Mouse (Mus musculus) heart, embryonic 11.5 days (tissue): ENCODE data around the gene Fbxl15. TPM values are rescaled to one million over a fixed set of nuclear protein-coding genes. Genes with fewer than 3 reads are reported as not detected.

ENCODE experiments used
- ATAC-seq: fragments of 200-750 bp; cut with Nextera tagmentation; replicated peaks from 2 replicates; pipeline ENCODE4 v1.8.0; 2017; ENCODE audit warnings: moderate library complexity; ENCODE audit not compliant: insufficient number of reproducible peaks, low FRiP score, low TSS enrichment
- H3K27ac ChIP-seq: fragments of 300-500 bp; sonication (generic); 2 replicates; pipeline ENCODE4 v1.5.1; 2014; ENCODE audit warnings: mild to moderate bottlenecking, low read depth, low read length
- H3K27me3 ChIP-seq: fragments of 300-500 bp; sonication (generic); 2 replicates; pipeline ENCODE4 v1.6.1; 2014; ENCODE audit warnings: mild to moderate bottlenecking, low read length, mixed read lengths; ENCODE audit not compliant: control insufficient read depth, insufficient read depth
- H3K36me3 ChIP-seq: fragments of 300-500 bp; sonication (generic); 2 replicates; pipeline ENCODE4 v1.6.1; 2014; ENCODE audit warnings: mild to moderate bottlenecking, low read length, moderate library complexity, mixed read lengths; ENCODE audit not compliant: control insufficient read depth, insufficient read depth
- H3K4me1 ChIP-seq: fragments of 300-500 bp; sonication (generic); 2 replicates; pipeline ENCODE4 v1.6.1; 2014; ENCODE audit warnings: low read length; ENCODE audit not compliant: control insufficient read depth, insufficient read depth
- H3K4me2 ChIP-seq: fragments of 300-500 bp; sonication (generic); 2 replicates; pipeline ENCODE4 v1.6.1; 2014; ENCODE audit warnings: mild to moderate bottlenecking, moderate library complexity
- H3K4me3 ChIP-seq: fragments of 300-500 bp; sonication (generic); 2 replicates; pipeline ENCODE4 v1.5.1; 2014; ENCODE audit warnings: low read depth, low read length
- H3K9ac ChIP-seq: fragments of 300-500 bp; sonication (generic); 2 replicates; pipeline ENCODE4 v1.6.1; 2014; ENCODE audit warnings: mild to moderate bottlenecking, low read depth, low read length, moderate library complexity
- H3K9me3 ChIP-seq: fragments of 300-500 bp; sonication (generic); replicated peaks from 2 replicates; pipeline ENCODE4 v1.6.1; 2016; ENCODE audit warnings: low read length; ENCODE audit not compliant: control insufficient read depth
- WGBS: fragments of 180-500 bp; shearing (Covaris S2); extraction: QIAGEN DNeasy Blood & Tissue Kit; methylation state at CpG from one replicate; pipeline ENCODE4 v1.1.7; 2014; ENCODE audit not compliant: insufficient replicate concordance; 5-methylcytosine and 5-hydroxymethylcytosine counted together
- polyA plus RNA-seq: library from polyadenylated mRNA; unstranded; fragments of >200 nt; fragmentation: Nextera tagmentation; extraction: Ambion mirVana; gene quantifications from 2 replicates; pipeline ENCODE4 v1.2.1, GENCODE M21; 2014

The Fbxl15 gene
- polyA plus RNA-seq, 1 experiment from 2014 or later, result 9.7 TPM

DNA sequence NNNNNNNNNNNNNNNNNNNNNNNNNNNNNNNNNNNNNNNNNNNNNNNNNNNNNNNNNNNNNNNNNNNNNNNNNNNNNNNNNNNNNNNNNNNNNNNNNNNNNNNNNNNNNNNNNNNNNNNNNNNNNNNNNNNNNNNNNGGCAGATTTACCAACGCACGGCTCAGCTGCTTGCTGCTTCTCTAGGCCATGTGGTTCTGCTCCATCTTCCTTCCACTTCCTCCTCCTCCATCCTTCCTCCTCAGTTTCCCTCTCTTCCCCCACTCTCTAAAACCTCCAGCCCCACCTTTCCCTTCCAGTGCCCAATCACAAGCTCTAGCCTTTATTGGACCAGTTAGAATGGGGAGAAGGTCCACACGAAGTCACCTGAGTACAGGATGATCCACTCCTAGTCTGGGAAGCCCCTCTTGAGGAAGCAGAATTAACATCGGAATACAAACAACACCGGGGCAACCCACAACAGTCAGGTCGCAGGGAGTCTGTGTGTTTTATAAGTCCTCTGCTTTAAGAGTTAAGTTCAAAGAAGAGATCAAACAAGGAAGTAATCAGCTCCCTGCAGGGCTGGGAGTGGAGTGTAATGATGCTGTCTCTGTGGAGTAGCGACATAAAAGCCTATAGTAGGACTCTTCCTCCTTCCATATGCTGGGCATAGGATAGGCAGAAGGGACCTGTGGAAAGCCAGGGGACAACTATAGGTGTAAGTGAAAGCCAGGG lies 16.9 kb downstream of the Fbxl15 start:
- no peak overlapping the region for H3K4me2 ChIP-seq
- no peak overlapping the region for H3K9ac ChIP-seq
- peaks cover 11% of the 10 kb centered on the region; the same call in 1 of the 2 replicates for H3K4me1 ChIP-seq
- H3K36me3 ChIP-seq, result no peaks in the 10 kb centered on the region
- no peak overlapping the region for H3K4me3 ChIP-seq
- H3K9me3 ChIP-seq, result no peaks in the 10 kb centered on the region
- WGBS, result 17% methylated on average over 7 of the region's 7 CpGs
- no peak for ATAC-seq
- peaks cover 26% of the 10 kb centered on the region for H3K27me3 ChIP-seq
- H3K27ac ChIP-seq, result no peak overlapping the region

DNA sequence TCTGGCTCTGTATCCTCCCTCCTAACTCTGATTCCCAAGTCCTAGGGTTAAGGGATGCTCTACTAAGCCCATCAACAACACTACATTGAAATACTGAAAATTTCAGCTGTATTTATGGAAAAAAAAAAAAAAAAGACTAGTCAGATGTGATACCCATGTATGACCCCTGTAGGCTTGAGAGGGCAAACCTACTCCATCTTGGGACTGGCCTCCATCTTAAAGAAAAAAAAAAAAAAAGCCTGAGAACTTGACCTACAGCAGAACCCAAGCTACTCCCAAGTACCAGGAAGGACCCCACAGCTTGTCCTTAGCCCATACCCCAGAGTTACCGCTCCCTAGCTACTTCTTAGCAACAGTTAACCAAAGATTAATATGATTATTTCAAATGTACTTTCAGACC lies 19.2 kb downstream of the Fbxl15 start:
- Histone ChIP-seq H3K27me3 (peaks cover 38% of the 10 kb centered on the region), H3K4me3 (no peak overlapping the region), H3K27ac (no peak overlapping the region), H3K9me3 (no peaks in the 10 kb centered on the region), H3K4me2 (no peak overlapping the region), H3K9ac (no peak overlapping the region), H3K36me3 (no peaks in the 10 kb centered on the region), H3K4me1 (peaks cover 6% of the 10 kb centered on the region; the same call in 1 of the 2 replicates)
- no peak for ATAC-seq
- 80% methylated on average over 1 of the region's 1 CpGs for WGBS

DNA sequence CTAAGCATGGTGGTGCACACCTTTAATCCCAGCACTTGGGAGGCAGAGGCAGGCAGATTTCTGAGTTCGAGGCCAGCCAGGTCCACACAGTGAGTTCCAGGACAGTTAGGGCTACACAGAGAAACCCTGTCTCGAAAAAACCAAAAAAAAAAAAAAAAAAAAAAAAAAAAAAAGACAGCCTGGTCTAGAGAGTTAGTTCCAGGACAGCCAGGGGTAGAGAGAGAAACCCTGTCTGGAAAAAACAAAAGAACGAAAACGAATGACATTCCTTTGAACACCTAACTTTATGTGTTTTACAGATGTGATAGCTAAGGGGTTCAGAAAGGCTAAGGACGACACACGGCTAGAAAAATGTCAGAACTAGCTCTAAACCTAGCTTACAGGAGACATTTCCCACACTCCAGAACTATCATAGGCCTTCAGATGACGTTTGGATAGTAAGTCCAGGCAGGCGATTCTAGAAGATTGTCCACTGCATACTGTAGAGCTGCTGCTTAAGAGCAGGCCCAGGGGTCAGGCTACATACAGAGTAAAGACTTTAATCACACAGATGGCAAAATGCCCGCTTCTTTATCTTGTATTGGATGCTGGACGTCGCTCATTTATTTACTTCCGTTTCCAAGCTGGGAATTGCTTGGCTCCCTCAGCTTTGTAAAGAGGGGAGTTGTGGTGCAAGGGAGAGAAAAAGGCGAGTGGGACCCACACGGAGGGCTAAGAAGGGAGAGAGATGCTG lies 20.1 kb downstream of the Fbxl15 start:
- peak overlapping the region; percentile 97 for H3K4me2 ChIP-seq
- H3K9me3 ChIP-seq, result no peaks in the 10 kb centered on the region
- no peak overlapping the region for H3K27ac ChIP-seq
- 33% methylated on average over 14 of the region's 14 CpGs for WGBS
- ATAC-seq, result no peak
- peaks cover 38% of the 10 kb centered on the region for H3K27me3 ChIP-seq
- H3K9ac ChIP-seq, result peak overlapping the region; percentile 72
- peak overlapping the region; percentile 51 for H3K4me3 ChIP-seq
- no peaks in the 10 kb centered on the region for H3K36me3 ChIP-seq
- H3K4me1 ChIP-seq, result peaks cover 6% of the 10 kb centered on the region; the same call in 1 of the 2 replicates

DNA sequence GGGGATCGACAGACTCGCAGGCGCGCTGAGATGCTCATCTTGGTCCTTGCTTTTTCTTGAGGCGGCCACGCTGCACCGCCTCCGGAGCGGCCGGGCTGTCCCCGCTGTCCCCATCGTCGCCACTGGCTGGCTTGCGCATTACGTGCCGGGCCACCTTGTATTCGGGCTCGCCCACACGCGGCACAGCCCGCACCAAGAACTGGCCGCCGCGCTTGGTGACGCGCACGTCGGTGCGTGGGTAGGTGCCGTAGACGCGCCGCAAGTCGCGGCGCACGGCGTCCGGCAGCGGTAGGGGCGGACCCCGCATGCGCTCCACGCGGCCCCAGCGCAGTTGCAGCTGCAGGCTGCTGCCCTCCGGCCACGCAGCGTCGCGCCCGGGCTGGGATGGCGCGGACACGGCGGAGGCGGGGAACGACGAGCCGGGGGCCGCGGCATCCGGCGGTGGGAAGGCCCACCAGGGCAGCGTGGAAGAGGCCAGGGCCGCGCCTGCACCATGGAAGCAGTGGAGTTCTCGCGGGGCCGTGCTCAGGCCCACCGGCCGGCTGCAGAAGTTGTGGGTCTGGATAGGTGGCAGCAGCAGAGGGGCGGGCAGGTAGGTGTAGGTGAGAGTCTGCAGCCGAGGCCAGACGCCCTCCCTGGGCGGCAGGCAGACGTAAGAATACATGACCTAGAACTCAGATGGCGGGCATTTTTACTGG lies 20.9 kb downstream of the Fbxl15 start:
- H3K4me1 ChIP-seq, result peaks cover 6% of the 10 kb centered on the region; the same call in 1 of the 2 replicates
- ATAC-seq, result peak; percentile 29; the same call in 1 of the 2 replicates
- H3K4me3 ChIP-seq, result peak overlapping the region; percentile 51
- peaks cover 34% of the 10 kb centered on the region for H3K27me3 ChIP-seq
- H3K4me2 ChIP-seq, result peak overlapping the region; percentile 97
- peak overlapping the region; percentile 72 for H3K9ac ChIP-seq
- 1% methylated on average over 78 of the region's 78 CpGs for WGBS
- H3K36me3 ChIP-seq, result no peaks in the 10 kb centered on the region
- no peaks in the 10 kb centered on the region for H3K9me3 ChIP-seq
- H3K27ac ChIP-seq, result no peak overlapping the region

DNA sequence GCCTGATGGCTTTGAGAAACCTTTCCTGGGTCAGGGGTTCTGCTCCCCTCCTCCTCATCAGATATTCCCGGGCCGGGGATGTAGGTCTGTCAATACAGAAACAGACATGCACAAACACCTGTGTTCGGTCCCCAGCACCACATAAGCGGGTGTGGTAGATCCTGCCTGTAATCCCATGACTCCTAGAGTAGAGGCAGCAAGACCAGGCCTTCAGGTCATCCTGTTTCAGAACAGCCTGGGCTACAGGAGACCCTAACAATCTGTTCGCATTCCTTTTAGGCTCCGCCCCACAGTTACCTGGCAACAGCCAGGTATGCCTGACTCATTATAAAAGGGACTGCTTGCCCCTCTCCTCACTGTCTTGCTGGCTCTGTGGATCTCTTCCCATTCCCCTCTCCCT lies 21.6 kb downstream of the Fbxl15 start:
- no peak overlapping the region for H3K27ac ChIP-seq
- peak overlapping the region; percentile 51 for H3K4me3 ChIP-seq
- H3K36me3 ChIP-seq, result no peaks in the 10 kb centered on the region
- 30% methylated on average over 6 of the region's 6 CpGs for WGBS
- peaks cover 6% of the 10 kb centered on the region; the same call in 1 of the 2 replicates for H3K4me1 ChIP-seq
- ATAC-seq, result no peak; the same call in 1 of the 2 replicates
- H3K4me2 ChIP-seq, result peak overlapping the region; percentile 97
- H3K27me3 ChIP-seq, result peaks cover 34% of the 10 kb centered on the region
- H3K9ac ChIP-seq, result peak overlapping the region; percentile 72
- H3K9me3 ChIP-seq, result no peaks in the 10 kb centered on the region

DNA sequence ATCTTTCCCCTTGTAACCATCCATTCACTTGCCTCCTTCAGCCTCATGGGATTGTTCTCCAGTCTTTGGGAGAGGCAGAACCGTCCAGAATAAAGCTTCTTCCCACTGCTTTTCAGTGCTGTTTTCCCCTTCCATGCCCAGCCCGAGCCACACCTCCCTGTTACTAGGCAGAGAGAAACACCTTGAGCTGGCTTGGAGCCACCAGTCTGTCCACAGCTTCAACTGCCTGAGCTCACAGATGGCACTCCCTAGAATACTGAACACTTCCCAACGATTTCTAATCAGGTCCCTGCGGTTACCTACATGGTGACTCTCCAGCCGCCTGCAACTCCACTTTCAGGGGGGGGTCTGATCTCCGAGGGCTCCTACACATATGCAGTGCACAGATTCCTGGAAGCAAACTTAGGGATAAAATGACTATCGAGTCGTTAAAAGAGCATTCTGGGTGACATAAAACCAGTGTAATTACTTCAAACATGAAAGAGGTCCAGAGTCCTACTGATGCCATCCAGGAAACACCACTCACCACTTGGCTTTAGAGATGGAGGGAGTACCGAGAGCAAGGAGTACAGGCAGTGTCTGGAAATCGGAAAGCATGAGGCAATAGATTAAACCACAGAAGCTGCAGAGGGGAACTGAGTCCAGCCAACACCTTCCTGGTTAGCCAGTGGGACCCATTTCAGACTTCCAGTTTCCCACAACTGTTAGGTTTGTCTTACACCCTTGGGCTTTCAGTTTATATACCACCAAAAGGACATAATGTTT lies 22.4 kb downstream of the Fbxl15 start, which contains the start of gene 2310034G01Rik:
TSS of gene 2310034G01Rik (minus strand) at position 135 of the 765 bp plus-strand sequence.
- Histone ChIP-seq H3K9me3 (no peaks in the 10 kb centered on the region), H3K4me3 (peak within 1 kb of the TSS; percentile 51), H3K27me3 (peaks cover 31% of the 10 kb centered on the region), H3K9ac (peak within 1 kb of the TSS; percentile 72), H3K4me1 (peaks cover 6% of the 10 kb centered on the region; the same call in 1 of the 2 replicates), H3K36me3 (no peaks in the 10 kb centered on the region), H3K4me2 (peak within 1 kb of the TSS; percentile 97), H3K27ac (no peak within 1 kb of the TSS)
- ATAC-seq, result no peak
- 47% methylated on average over 10 of the region's 10 CpGs for WGBS

DNA sequence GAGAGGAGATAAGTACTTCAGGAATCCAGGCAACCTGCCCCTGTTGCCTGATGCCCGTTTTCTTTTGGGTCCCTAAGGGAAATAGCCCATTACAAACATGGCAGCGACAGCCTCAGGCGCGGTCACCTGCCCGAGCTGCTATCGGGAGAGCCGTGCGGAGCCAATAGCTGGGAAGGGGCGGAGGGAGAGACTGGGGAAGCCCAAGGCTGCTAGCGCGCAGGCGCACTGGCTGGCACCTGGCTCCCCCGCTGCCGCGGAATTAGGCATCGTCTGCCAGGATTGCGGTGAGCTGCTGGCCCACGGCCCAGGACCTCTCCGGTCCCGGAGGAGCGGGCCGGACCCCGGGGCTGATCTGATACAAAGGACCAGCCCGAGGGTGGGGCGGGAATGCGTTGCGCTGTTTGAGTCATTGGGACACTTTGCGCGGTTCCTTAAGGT lies 28.7 kb downstream of the Fbxl15 start:
- H3K27ac ChIP-seq, result no peak overlapping the region
- 1% methylated on average over 29 of the region's 29 CpGs for whole genome bisulfite sequencing

More for the DNA sequence above, 28.7 kb downstream of the Fbxl15 start:
- Histone ChIP-seq H3K4me3 (peak overlapping the region; percentile 51), H3K27me3 (peaks cover 20% of the 10 kb centered on the region), H3K9me3 (no peaks in the 10 kb centered on the region), H3K4me1 (peaks cover 5% of the 10 kb centered on the region), H3K9ac (peak overlapping the region; percentile 66), H3K4me2 (peak overlapping the region; percentile 86), H3K36me3 (no peaks in the 10 kb centered on the region)
- ATAC-seq, result peak; percentile 84
